Mouse (Mus musculus): ENCODE results near the gene Nup54. TPM values are rescaled to one million over a fixed set of nuclear protein-coding genes. Genes with fewer than 3 reads are reported as not detected.

The Nup54 gene
- 10 to 100 TPM in 1 of 2 experiments, 1 to 10 TPM in 1; 8.9 to 12.5 TPM for total RNA-seq (2021)
- long read RNA-seq, experiment 1, transcript Nup54-201 (12 exons, 2,352 nt) = major isoform, 9 of 14 reads
- long read RNA-seq, experiment 1, partial matches to known transcripts = 1 of 14 reads
- long read RNA-seq, experiment 1, other reads (novel, unspliced or antisense) = 4 of 14 reads
- long read RNA-seq, experiment 2, transcript Nup54-201 (12 exons, 2,352 nt) = major isoform, 8 of 9 reads
- long read RNA-seq, experiment 2, partial matches to known transcripts = 1 of 9 reads
- long read RNA-seq, experiment 2, other reads (novel, unspliced or antisense) = 0 of 9 reads

DNA sequence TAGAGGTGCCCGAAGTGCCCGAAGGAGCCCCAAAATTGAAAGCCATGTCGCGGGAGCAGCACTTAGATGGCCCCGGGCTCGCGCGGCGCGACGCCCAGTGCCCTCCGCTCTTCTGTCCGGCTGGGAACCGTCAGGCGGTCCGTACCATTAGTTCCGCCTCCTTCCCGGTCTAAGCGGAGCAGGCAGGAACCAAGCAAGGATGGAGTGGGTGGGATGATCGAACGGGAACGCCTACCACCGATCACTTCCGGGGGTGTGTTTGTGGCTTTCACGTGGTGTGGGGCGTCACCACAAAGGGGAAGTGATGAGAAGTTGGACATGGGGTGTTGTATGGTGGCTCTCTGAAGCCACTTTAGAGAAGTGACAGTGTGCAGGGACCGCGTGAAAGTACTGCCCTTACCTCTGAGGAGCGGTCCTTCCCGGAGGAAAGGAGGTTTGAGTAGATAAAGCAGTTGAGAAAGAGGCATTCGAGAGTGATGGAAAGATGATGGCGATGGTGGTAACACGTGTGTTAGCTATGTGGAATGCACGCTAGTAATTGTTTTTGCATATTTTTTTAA lies at the start of gene Nup54:
Nup54 (minus strand) TSS at position 195 of the 560 bp plus-strand sequence.
- intact Hi-C loops (cut with DNase I) = no loop called here
- DNase-seq = peak; percentile 96
- no peak for TF ChIP-seq CTCF (IDR thresholded peaks at IDR 0.05)
- Histone ChIP-seq H3K4me3 (peak within 1 kb of the TSS; percentile 90), H3K27ac (peak within 1 kb of the TSS; percentile 91)

DNA sequence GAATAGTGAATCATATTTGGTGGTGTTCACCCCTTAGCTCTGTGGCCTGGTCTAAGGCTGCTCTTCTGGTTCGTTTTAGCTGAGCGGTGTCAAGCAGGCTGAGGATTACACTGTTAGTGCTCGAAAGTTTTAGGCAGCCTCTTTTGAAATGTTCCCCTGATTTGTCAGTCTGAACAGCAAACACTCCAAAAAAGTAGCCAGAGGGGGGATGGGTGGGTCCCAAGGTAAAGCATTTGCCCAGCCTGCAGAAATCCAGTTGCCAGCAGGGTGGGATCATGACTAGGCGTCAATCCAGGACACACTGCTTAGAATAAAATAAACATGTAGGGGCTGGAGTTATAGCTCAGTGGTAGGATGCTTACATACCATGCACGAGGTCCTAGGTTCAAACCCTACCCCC lies 37.8 kb upstream of the Nup54 start:
- DNase-seq = no peak
- TF ChIP-seq CTCF (IDR thresholded peaks at IDR 0.05) = no peak
- Histone ChIP-seq H3K4me3 (no peak overlapping the region), H3K27ac (no peak overlapping the region)
- intact Hi-C loops (cut with DNase I) = no loop called here

DNA sequence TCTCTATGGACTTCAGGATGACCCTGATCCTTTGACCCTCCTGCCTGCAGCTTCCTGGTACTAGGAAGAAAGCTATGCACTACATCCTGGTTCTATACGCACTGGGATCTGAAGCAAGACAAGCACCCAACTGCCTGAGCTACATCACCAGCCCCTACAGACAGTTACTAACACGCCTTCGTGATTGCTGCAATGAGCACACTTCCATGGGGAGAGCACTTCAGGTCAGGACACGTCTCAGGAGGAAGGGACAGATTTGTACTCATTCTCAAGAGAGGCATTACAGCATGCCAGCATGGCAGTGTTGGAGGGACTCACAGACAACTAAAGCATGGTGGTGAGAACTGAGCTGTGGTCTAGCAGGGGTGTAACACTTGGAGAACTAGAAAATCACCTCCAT lies 36.5 kb upstream of the Nup54 start:
- intact Hi-C loops (cut with DNase I) = no loop called here

DNA sequence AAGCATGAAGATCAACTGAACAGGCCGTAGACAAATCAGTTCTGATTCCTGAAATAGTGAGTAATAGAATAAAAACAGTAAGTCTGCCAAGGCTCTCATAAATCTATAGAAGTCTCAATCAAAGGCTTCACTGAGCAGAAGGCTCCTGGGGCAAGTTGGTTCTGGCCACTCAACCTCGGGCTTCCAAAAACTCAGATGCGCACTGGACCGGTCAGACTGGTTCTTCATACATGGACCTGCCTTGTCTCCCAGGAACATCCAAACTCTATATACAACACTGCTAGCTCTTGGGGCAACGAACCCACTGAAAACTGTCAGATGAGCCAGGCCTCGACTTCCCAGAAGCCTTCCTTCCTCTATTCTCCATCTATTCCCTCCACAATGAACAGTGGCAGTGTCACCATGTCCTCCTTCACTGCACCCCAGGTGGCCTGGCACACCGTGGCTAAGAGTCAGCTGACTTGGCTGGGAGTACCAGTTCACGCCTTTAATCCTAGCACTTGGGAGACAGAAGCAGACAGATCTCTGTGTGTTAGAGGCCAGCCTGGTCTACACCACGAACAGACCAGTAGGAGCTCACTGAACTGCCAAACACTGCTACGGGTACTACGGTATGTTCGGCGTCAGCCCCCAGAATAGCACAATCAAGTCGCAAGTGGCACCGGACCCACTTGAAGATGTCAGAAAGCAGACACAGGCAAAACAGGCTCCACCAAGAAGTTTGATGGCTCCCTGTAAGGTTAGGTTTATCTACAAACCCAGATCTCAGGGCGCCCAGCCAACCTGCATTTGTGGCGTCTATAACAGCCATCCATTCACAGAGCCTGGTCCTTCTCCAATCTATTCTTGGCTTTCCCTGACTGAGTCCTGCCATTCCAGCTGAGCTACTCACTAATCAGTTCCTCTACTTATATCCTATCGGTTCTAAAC lies 34.4 kb upstream of the Nup54 start:
- DNase-seq = peak; percentile 27
- H3K27ac ChIP-seq = peak overlapping the region; percentile 20; the same call in 1 of the 2 replicates
- no peak for TF ChIP-seq CTCF (IDR thresholded peaks at IDR 0.05)
- intact Hi-C loops (cut with DNase I) = no loop called here
- H3K4me3 ChIP-seq = no peak overlapping the region

More for the DNA sequence above, 36.5 kb upstream of the Nup54 start:
- TF ChIP-seq CTCF (IDR thresholded peaks at IDR 0.05) = no peak
- no peak for DNase-seq
- H3K4me3 ChIP-seq = no peak overlapping the region
- H3K27ac ChIP-seq = no peak overlapping the region

DNA sequence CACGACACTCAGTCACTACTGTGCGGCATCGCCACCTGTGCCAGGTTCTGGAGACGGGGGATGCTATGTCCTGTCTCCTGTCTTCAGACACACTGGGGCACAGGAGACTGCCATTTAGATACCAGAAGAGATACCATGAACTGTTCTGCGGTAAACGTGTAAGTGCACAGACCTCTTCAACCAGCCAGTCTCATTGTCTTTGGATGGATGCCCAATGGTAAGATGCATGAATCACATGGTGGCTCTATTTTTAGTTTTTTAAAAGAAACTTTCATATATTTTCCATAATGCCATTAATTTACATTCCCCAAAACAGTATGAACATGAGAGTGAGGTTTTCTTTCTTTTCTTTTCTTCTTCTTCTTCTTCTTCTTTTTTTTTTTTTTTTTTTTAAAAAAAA lies 33.2 kb upstream of the Nup54 start:
- peak overlapping the region; percentile 32; the same call in 1 of the 2 replicates for H3K27ac ChIP-seq
- TF ChIP-seq CTCF (IDR thresholded peaks at IDR 0.05) = no peak
- intact Hi-C loops (cut with DNase I) = loop anchor here (1.0 kb wide), 1 partner anchor 34 kb away; no protein-coding TSS in a partner anchor

DNA sequence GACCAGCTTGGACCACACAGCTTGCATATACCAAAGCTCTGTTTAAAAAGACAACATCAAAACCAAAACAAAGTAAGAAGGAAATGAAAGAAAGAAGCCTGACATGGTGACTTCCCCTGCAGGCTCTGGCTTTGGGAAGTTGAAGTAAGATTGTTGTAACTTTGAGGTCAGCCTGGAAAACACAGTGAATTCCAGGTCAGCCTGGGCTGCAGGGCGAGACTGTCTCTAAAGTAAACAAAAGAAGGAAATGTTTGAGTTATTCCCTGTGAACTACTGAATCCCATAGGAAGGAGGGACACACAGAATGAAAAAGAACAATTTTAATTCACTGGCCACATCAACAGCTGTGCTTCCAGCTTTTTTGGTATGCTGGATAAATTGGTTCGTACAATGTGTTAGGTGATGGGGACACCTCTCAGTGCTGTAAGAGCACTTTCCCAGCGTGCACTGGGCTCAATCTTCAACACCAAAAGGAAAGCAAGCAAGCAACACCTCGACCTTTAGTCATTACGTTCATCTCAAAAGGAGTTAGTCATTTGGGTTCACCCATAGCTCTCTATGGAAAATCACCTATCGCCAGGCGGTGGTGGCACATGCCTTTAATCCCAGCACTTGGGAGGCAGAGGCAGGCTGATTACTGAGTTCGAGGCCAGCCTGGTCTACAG lies 32.2 kb upstream of the Nup54 start:
- no peak for DNase-seq
- no peak for TF ChIP-seq CTCF (IDR thresholded peaks at IDR 0.05)
- Histone ChIP-seq H3K27ac (peak overlapping the region; percentile 80), H3K4me3 (no peak overlapping the region)
- intact Hi-C loops (cut with DNase I) = no loop called here

More for the DNA sequence above, 33.2 kb upstream of the Nup54 start:
- DNase-seq = no peak
- no peak overlapping the region for H3K4me3 ChIP-seq

DNA sequence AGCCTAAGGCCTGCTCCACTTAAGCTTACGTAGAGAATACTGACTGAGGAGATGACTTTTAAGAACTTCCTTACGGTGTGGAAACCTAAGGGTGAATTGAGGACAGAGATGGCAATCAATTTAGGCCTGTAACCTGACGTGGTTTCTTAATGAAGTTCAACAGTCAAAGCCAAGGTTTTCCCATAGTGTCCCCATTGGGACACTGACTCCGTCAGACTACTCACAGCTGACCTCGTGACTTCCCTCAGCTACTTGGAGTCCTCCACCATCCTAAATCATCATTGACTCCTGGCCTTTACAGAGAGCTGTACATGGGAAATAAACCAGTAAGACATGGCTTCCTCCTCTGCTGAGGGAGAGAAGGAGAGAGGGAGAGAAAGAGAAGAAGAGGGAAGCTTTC lies 30.5 kb upstream of the Nup54 start:
- intact Hi-C loops (cut with DNase I) = no loop called here
- no peak for TF ChIP-seq CTCF (IDR thresholded peaks at IDR 0.05)
- H3K27ac ChIP-seq = peak overlapping the region; percentile 80
- peak; percentile 26 for DNase-seq
- H3K4me3 ChIP-seq = no peak overlapping the region

DNA sequence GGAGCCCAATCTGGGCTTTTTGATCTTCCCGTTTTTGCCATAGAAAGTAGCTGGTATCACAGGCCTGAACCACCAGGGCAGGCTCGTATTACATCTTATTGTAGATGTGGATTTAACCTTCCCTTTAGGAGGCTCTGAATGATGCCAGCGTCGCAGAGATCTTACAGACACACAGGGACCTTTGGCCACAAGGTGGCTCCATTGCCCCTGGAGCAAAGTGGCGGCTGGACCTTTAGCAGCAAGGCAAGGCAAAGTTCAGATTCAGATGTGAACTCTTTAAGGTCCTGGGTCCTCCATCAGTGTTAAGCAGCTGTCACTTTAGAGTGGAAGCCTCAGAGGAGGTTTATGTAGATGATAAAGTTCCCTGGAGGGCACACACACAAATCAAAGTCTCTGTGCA lies 26.3 kb upstream of the Nup54 start:
- Histone ChIP-seq H3K4me3 (no peak overlapping the region), H3K27ac (no peak overlapping the region)
- peak; percentile 94 for TF ChIP-seq CTCF (IDR thresholded peaks at IDR 0.05)
- DNase-seq = peak; percentile 83
- intact Hi-C loops (cut with DNase I) = loop anchor here (2.0 to 5.0 kb wide), 2 partner anchors 45 to 266 kb away; partner anchors contain the start of gene Scarb2

DNA sequence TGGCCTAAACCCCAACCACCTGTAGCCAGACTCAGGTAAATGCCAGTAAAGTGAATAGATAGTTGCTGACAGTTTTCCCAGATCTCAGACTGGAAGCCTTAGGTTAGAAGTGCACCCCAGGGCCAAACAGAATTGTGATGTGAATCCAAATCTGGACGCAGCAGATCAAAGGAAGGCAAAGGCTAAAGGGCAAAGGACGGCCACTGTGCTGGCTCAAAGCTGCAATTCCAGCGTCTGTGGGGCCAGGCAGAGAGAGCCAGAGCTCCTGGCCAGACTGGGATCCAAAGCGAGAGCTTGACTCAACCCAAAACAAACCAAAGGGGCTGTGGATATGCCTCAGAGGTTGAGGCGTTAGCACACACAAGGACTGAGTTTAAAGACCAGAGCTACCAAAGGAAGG lies 23.7 kb upstream of the Nup54 start:
- intact Hi-C loops (cut with DNase I) = no loop called here
- DNase-seq = no peak
- no peak overlapping the region for H3K4me3 ChIP-seq

DNA sequence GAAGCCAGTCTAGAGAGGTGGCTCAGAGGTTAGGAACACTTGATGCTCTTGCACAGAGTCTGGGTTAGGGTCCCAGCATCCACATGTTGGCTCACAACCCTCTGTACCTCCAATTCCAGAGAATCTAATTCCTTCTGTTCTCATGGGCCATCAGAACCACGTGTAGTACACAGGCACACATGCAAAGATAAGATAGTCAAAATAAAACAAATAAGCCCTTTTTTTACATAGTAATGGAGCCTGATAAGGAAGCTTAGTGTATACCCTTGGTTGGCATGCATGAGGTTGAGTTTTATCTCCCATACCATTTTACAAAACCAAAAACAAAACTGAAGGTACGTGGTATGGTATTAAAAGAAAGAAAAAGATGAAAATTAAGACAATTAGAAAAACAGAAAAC lies 22.4 kb upstream of the Nup54 start:
- H3K27ac ChIP-seq = no peak overlapping the region
- TF ChIP-seq CTCF (IDR thresholded peaks at IDR 0.05) = no peak
- intact Hi-C loops (cut with DNase I) = no loop called here
- no peak for DNase-seq
- H3K4me3 ChIP-seq = no peak overlapping the region

More for the DNA sequence above, 23.7 kb upstream of the Nup54 start:
- no peak overlapping the region for H3K27ac ChIP-seq
- no peak for TF ChIP-seq CTCF (IDR thresholded peaks at IDR 0.05)

DNA sequence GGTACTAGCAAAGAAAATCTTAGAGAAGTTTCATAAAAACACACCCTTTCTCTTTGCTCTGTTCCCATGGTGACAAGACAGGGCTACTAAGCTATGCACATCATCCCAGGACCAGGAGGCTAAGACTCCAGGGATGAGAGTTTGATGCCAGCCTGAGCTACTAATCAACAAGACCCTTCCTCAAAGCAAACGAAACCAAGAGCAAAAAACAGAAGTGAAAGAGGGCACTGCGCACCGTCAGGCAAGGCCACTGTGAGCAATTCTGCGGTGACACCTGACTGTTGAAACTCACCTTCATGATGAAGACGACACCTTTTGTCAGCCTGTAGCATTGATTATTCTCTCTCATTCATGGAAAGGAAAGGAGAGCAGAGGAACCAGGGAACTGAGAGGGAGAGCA lies 17.9 kb upstream of the Nup54 start:
- Histone ChIP-seq H3K27ac (no peak overlapping the region), H3K4me3 (no peak overlapping the region)
- no peak for DNase-seq
- TF ChIP-seq CTCF (IDR thresholded peaks at IDR 0.05) = no peak
- intact Hi-C loops (cut with DNase I) = no loop called here

DNA sequence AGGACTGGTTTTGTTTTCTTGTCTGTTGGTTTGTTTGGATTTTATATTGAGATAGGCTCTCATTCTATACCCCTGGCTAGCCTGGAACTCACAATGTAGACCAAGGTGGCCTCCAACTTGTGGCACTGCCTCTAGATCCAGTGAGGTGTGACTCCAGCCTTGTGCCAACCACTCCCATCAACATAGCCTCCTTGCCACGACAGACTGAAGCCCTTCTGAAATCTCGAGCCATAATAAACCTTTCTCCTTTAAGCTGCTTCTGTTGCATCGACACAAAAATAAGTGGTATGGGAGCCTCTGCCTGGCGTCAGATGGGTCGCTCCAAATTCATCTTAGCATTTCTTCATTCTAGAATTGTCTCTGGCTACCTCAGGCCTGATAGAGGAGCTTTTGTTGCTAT lies 11.7 kb upstream of the Nup54 start:
- DNase-seq = no peak
- intact Hi-C loops (cut with DNase I) = no loop called here
- H3K4me3 ChIP-seq = no peak overlapping the region
- TF ChIP-seq CTCF (IDR thresholded peaks at IDR 0.05) = no peak
- no peak overlapping the region for H3K27ac ChIP-seq
